Mouse (Mus musculus) heart, embryonic 16.5 days (tissue): ENCODE results near the gene Smim4. TPM values are rescaled to one million over a fixed set of nuclear protein-coding genes. Genes with fewer than 3 reads are reported as not detected.

Experiments used
- ATAC-seq: fragments of 200-750 bp; cut with Nextera tagmentation; replicated peaks from 2 replicates; pipeline ENCODE4 v1.8.0; 2017; ENCODE audit warnings: moderate number of reproducible peaks; ENCODE audit not compliant: insufficient read depth, low FRiP score; ENCODE audit errors: extremely low read depth
- H3K27ac ChIP-seq: fragments of 300-500 bp; sonication (generic); 2 replicates; pipeline ENCODE4 v1.5.1; 2014; ENCODE audit warnings: mild to moderate bottlenecking, low read length, control low read depth, moderate library complexity
- H3K27me3 ChIP-seq: fragments of 300-500 bp; sonication (generic); 2 replicates; pipeline ENCODE4 v1.6.1; 2014; ENCODE audit warnings: low read length, mixed read lengths; ENCODE audit not compliant: control insufficient read depth, insufficient read depth
- H3K36me3 ChIP-seq: fragments of 300-500 bp; sonication (generic); 2 replicates; pipeline ENCODE4 v1.6.1; 2014; ENCODE audit not compliant: control insufficient read depth, insufficient read depth
- H3K4me1 ChIP-seq: fragments of 300-500 bp; sonication (generic); 2 replicates; pipeline ENCODE4 v1.6.1; 2014; ENCODE audit warnings: low read length, mixed read lengths; ENCODE audit not compliant: control insufficient read depth, insufficient read depth
- H3K4me2 ChIP-seq: fragments of 300-500 bp; sonication (generic); 2 replicates; pipeline ENCODE4 v1.6.1; 2014; ENCODE audit warnings: low read depth, mild to moderate bottlenecking, control low read depth, low read length
- H3K4me3 ChIP-seq: fragments of 300-500 bp; sonication (generic); 2 replicates; pipeline ENCODE4 v1.5.1; 2014; ENCODE audit warnings: mild to moderate bottlenecking, control low read depth, low read length
- H3K9ac ChIP-seq: fragments of 300-500 bp; sonication (generic); 2 replicates; pipeline ENCODE4 v1.6.1; 2014; ENCODE audit warnings: low read length, control low read depth
- H3K9me3 ChIP-seq: fragments of 300-500 bp; sonication (generic); replicated peaks from 2 replicates; pipeline ENCODE4 v1.6.1; 2016; ENCODE audit warnings: low read length; ENCODE audit not compliant: control insufficient read depth
- whole genome bisulfite sequencing: fragments of 180-500 bp; shearing (Covaris S2); extraction: QIAGEN DNeasy Blood & Tissue Kit; methylation state at CpG from one replicate; pipeline ENCODE4 v1.1.7; 2014; 5-methylcytosine and 5-hydroxymethylcytosine counted together
- polyA plus RNA-seq: library from polyadenylated mRNA; unstranded; fragments of >200 nt; fragmentation: Nextera tagmentation; extraction: Ambion mirVana; gene quantifications from 2 replicates; pipeline ENCODE4 v1.2.1, GENCODE M21; 2015

Smim4 gene
- polyA plus RNA-seq, 1 experiment from 2014 or later: 95.8 TPM

DNA sequence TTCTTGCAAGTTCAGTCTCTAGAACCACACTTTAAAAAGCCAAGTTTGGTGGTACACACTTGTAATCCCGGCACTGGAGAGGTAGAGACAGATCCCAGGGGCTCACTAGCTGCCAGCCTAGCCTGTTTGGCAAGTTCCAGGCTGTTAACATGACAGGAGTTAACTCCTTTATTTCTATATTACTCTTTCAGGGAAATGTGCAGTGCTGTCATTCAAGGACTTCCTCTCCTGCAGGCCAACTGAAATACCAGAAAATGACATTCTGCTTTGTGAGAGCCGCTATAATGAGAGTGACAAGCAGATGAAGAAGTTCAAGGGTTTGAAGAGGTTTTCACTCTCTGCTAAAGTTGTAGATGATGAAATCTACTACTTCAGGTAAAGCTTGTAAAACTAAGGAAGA lies 23.6 kb downstream of the Smim4 start:
- no peak overlapping the region for H3K4me3 ChIP-seq
- 80% methylated on average over 2 of the region's 2 CpGs for WGBS
- H3K4me1 ChIP-seq: peaks cover 4% of the 10 kb centered on the region; the same call in 1 of the 2 replicates
- ATAC-seq: no peak
- no peak overlapping the region for H3K4me2 ChIP-seq
- no peaks in the 10 kb centered on the region for H3K27me3 ChIP-seq
- no peak overlapping the region for H3K9ac ChIP-seq
- H3K9me3 ChIP-seq: no peaks in the 10 kb centered on the region
- peaks cover 40% of the 10 kb centered on the region for H3K36me3 ChIP-seq
- no peak overlapping the region for H3K27ac ChIP-seq

- ATAC-seq: no peak
- Histone ChIP-seq H3K4me2 (no peak overlapping the region), H3K4me3 (no peak overlapping the region), H3K27me3 (no peaks in the 10 kb centered on the region), H3K27ac (no peak overlapping the region), H3K36me3 (peaks cover 41% of the 10 kb centered on the region), H3K9me3 (no peaks in the 10 kb centered on the region), H3K9ac (no peak overlapping the region), H3K4me1 (peaks cover 5% of the 10 kb centered on the region)
- WGBS: 79% methylated on average over 1 of the region's 1 CpGs
Measured at GRCm38 (mm10) chr14:31089918-31090317, 38.8 kb downstream of the Smim4 start.

GRCm38 (mm10) chr14:31088515-31088914 lies 40.2 kb downstream of the Smim4 start:
- Histone ChIP-seq H3K9me3 (no peaks in the 10 kb centered on the region), H3K9ac (no peak overlapping the region), H3K36me3 (peaks cover 45% of the 10 kb centered on the region), H3K4me3 (no peak overlapping the region), H3K4me1 (peaks cover 5% of the 10 kb centered on the region), H3K27me3 (no peaks in the 10 kb centered on the region), H3K27ac (no peak overlapping the region), H3K4me2 (no peak overlapping the region)
- ATAC-seq: no peak
- WGBS: 95% methylated on average over 2 of the region's 2 CpGs

GRCm38 (mm10) chr14:31087433-31087832 lies 41.3 kb downstream of the Smim4 start:
- no peak for ATAC-seq
- peaks cover 5% of the 10 kb centered on the region for H3K4me1 ChIP-seq
- WGBS: 81% methylated on average over 6 of the region's 6 CpGs
- no peaks in the 10 kb centered on the region for H3K9me3 ChIP-seq
- H3K9ac ChIP-seq: no peak overlapping the region
- H3K27ac ChIP-seq: no peak overlapping the region
- H3K4me3 ChIP-seq: no peak overlapping the region
- H3K27me3 ChIP-seq: no peaks in the 10 kb centered on the region
- H3K4me2 ChIP-seq: no peak overlapping the region
- peaks cover 49% of the 10 kb centered on the region for H3K36me3 ChIP-seq

DNA sequence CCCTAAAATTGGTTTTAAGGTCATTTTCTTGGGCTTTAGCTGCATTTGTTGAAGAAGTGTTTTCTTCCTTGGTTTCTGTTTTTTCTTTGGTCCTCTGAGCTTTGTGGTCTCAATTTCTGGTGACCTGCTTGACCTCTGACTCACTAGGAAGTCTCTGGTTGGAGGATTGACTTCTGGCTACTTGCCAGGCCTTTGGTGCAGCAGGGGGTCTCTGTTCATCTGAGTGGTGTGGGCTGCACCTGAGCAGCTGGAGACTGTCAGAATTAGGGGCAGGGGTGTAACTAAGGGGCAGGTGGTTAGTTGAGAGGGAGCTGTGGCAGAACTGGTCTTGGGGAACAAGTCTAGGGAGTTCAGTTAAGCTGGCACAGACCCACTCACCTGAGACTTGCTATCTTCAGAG lies 47.6 kb downstream of the Smim4 start:
- no peak for ATAC-seq
- Histone ChIP-seq H3K9ac (no peak overlapping the region), H3K4me3 (no peak overlapping the region), H3K36me3 (peaks cover 38% of the 10 kb centered on the region), H3K27me3 (no peaks in the 10 kb centered on the region), H3K4me1 (no peaks in the 10 kb centered on the region), H3K9me3 (peaks cover 5% of the 10 kb centered on the region), H3K27ac (no peak overlapping the region), H3K4me2 (no peak overlapping the region)

DNA sequence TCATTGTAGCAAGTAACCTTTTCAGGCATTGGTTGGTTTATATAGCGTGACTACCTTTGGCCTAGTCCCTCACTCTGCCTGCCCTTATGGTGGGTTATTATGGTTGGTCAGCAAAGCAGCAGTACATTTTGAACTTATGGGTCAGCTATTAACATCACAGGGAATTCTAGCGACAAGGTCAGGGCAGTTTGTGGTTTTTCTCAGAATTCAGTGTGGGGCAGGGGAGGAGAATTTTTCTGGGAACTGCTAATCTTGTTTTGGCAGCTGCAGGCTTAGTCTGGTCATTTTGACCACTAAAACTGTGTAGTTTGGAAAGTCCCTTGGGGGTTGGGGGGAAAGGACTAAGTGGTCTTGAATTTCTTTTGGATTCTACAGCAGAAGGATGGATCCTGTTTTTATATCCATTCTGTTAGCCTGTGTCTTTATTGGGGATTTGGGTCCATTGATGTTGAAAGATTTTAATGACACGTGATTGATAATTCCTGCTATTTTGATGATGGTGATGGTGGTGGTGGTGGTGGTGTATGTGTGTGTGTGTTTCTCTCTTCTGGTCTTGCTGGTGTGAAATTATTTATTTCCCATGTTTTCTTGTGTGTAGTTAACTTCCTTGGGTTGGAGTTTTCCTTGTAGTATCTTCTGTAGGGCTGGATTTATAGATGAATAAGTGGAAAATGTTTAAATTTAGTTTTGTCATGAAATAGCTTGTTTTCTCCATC lies 49.3 kb downstream of the Smim4 start:
- WGBS: 91% methylated on average over 3 of the region's 3 CpGs
- peaks cover 44% of the 10 kb centered on the region for H3K36me3 ChIP-seq
- no peak for ATAC-seq
- no peak overlapping the region for H3K9ac ChIP-seq
- H3K4me2 ChIP-seq: no peak overlapping the region
- no peak overlapping the region for H3K4me3 ChIP-seq
- no peaks in the 10 kb centered on the region for H3K4me1 ChIP-seq
- no peak overlapping the region for H3K27ac ChIP-seq
- peaks cover 5% of the 10 kb centered on the region for H3K9me3 ChIP-seq
- no peaks in the 10 kb centered on the region for H3K27me3 ChIP-seq

GRCm38 (mm10) chr14:31078597-31079208 lies 50.1 kb downstream of the Smim4 start:
- Histone ChIP-seq H3K27ac (no peak overlapping the region), H3K9ac (no peak overlapping the region), H3K4me2 (no peak overlapping the region), H3K4me1 (no peaks in the 10 kb centered on the region), H3K9me3 (peaks cover 5% of the 10 kb centered on the region), H3K27me3 (no peaks in the 10 kb centered on the region), H3K4me3 (no peak overlapping the region), H3K36me3 (peaks cover 51% of the 10 kb centered on the region)
- no peak for ATAC-seq
- WGBS: 89% methylated on average over 3 of the region's 3 CpGs

DNA sequence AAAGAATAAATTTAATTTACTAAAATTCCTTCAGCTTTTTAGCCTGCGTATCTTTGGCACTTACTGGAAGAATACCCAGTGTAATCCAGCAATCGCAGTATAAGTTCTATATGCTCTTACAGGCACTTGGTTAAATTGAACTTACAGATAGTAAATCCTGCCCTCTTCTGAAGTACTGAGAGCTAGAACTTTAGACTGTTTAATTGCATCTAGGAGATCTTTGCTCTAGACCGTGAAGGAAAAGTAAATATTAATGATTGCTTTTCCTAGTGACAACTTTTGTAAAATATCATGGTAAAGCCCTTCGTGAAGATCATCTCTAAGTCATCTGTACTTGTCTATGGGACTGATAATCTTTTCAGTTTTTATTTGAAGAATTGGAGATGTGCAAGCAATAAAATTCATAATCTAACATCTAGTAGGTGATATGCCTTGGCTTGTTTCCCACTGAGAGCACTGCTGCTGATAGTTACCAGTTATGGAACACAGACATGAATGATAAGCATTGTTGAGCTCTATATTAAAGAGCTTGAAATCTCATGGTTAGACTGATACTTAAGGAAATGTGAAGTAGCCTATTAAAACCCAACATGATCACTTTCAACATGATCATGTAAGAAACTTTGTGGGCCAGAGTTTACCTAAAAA lies 59.5 kb downstream of the Smim4 start:
- Histone ChIP-seq H3K27me3 (no peaks in the 10 kb centered on the region), H3K9ac (no peak overlapping the region), H3K4me1 (no peaks in the 10 kb centered on the region), H3K36me3 (peaks cover 33% of the 10 kb centered on the region), H3K9me3 (no peaks in the 10 kb centered on the region), H3K27ac (no peak overlapping the region), H3K4me2 (no peak overlapping the region), H3K4me3 (no peak overlapping the region)
- no peak for ATAC-seq
- WGBS: 94% methylated on average over 4 of the region's 4 CpGs

GRCm38 (mm10) chr14:31062277-31062676 lies 66.5 kb downstream of the Smim4 start:
- Histone ChIP-seq H3K9me3 (no peaks in the 10 kb centered on the region), H3K36me3 (peaks cover 42% of the 10 kb centered on the region), H3K27ac (no peak overlapping the region), H3K9ac (no peak overlapping the region), H3K4me3 (no peak overlapping the region), H3K4me1 (no peaks in the 10 kb centered on the region), H3K27me3 (no peaks in the 10 kb centered on the region), H3K4me2 (no peak overlapping the region)
- no peak for ATAC-seq
- 38% methylated on average over 1 of the region's 1 CpGs for WGBS
